Mouse (Mus musculus) bone marrow, adult 2 months (tissue): Measurements from ENCODE around the gene Dnah5. TPM values are rescaled to one million over a fixed set of nuclear protein-coding genes. Genes with fewer than 3 reads are reported as not detected.

Experiments
- H3K27ac ChIP-seq: fragments of 200-500 bp; 2 replicates; pipeline ENCODE4 v1.5.1; 2012; ENCODE audit warnings: low read depth, mild to moderate bottlenecking, control low read depth, inconsistent platforms, low read length; ENCODE audit not compliant: control insufficient read depth, poor library complexity, insufficient read depth
- H3K4me1 ChIP-seq: fragments of 200-500 bp; 2 replicates; pipeline ENCODE4 v1.6.1; 2011; ENCODE audit warnings: low read length; ENCODE audit not compliant: control insufficient read depth, insufficient read depth
- H3K4me3 ChIP-seq: fragments of 200-500 bp; replicated peaks from 2 replicates; pipeline ENCODE3; 2011; ENCODE audit warnings: mild to moderate bottlenecking, low read depth, low read length, control low read depth; ENCODE audit not compliant: control insufficient read depth
- CTCF ChIP-seq: fragments of 200-500 bp; IDR thresholded peaks from 2 replicates; pipeline ENCODE4 v1.5.1; 2011; ENCODE audit warnings: low read length, control low read depth; ENCODE audit not compliant: control insufficient read depth, insufficient read depth
- POLR2A ChIP-seq: fragments of 200-500 bp; IDR thresholded peaks from 2 replicates; pipeline ENCODE4 v1.6.1; 2011; ENCODE audit warnings: low read depth, mild to moderate bottlenecking, control low read depth, low read length, borderline replicate concordance; ENCODE audit not compliant: control insufficient read depth
- WGBS: fragments of 180-500 bp; shearing (Covaris S2); methylation state at CpG from one replicate; pipeline ENCODE4 v1.1.7; 2018; 5-methylcytosine and 5-hydroxymethylcytosine counted together
- polyA plus RNA-seq: library from polyadenylated mRNA; stranded (reverse); fragments of >200 nt; gene quantifications from 2 replicates; pipeline ENCODE4 v1.2.4, GENCODE M21; 2011; ENCODE audit warnings: low replicate concordance; ENCODE audit not compliant: missing spikeins, insufficient read depth, insufficient read length

Dnah5 gene
- 0.05 and 0.35 TPM in 2 replicates for polyA plus RNA-seq

- Histone ChIP-seq H3K27ac (no peak within 1 kb of the TSS), H3K4me1 (no peaks in the 10 kb centered on the region), H3K4me3 (no peak within 1 kb of the TSS)
- TF ChIP-seq CTCF = no peak
- no peak for TF ChIP-seq POLR2A
- 75% methylated on average over 20 of the region's 20 CpGs for WGBS
Measured at GRCm38 (mm10) chr15:28203111-28204075, at the start of gene Dnah5. Gene Dnah5 (plus strand): TSS chr15:28203752.

- 18% methylated on average over 27 of the region's 27 CpGs for WGBS
- Histone ChIP-seq H3K4me3 (no peak overlapping the region), H3K27ac (no peak overlapping the region), H3K4me1 (no peaks in the 10 kb centered on the region; the same call in 1 of the 2 replicates)
- no peak for TF ChIP-seq POLR2A
- TF ChIP-seq CTCF = no peak
Measured at GRCm38 (mm10) chr15:28154822-28155501, 48.6 kb upstream of the Dnah5 start.

- H3K27ac ChIP-seq = no peak overlapping the region
- no peaks in the 10 kb centered on the region; the same call in 1 of the 2 replicates for H3K4me1 ChIP-seq
- peak overlapping the region; percentile 60 for H3K4me3 ChIP-seq
- TF ChIP-seq POLR2A (no peak), CTCF (no peak)
- WGBS = 1% methylated on average over 19 of the region's 19 CpGs
Measured at GRCm38 (mm10) chr15:28158771-28159489, 44.6 kb upstream of the Dnah5 start.

- 74% methylated on average over 2 of the region's 2 CpGs for WGBS
Measured at GRCm38 (mm10) chr15:28162291-28162690, 41.3 kb upstream of the Dnah5 start.

GRCm38 (mm10) chr15:28165234-28165633 lies 38.3 kb upstream of the Dnah5 start:
- WGBS = 76% methylated on average over 7 of the region's 7 CpGs
- no peak overlapping the region for H3K27ac ChIP-seq
- no peak overlapping the region for H3K4me3 ChIP-seq
- TF ChIP-seq POLR2A (no peak), CTCF (no peak)
- H3K4me1 ChIP-seq = no peaks in the 10 kb centered on the region; the same call in 1 of the 2 replicates

More at GRCm38 (mm10) chr15:28162291-28162690, 41.3 kb upstream of the Dnah5 start:
- no peaks in the 10 kb centered on the region; the same call in 1 of the 2 replicates for H3K4me1 ChIP-seq
- no peak overlapping the region for H3K27ac ChIP-seq
- TF ChIP-seq POLR2A (no peak), CTCF (no peak)
- H3K4me3 ChIP-seq = no peak overlapping the region

- WGBS = 83% methylated on average over 6 of the region's 6 CpGs
Measured at GRCm38 (mm10) chr15:28166090-28166489, 37.5 kb upstream of the Dnah5 start.

GRCm38 (mm10) chr15:28178951-28179350 lies 24.6 kb upstream of the Dnah5 start:
- Histone ChIP-seq H3K4me3 (no peak overlapping the region), H3K27ac (no peak overlapping the region), H3K4me1 (no peaks in the 10 kb centered on the region)
- TF ChIP-seq CTCF (no peak), POLR2A (no peak)
- 67% methylated on average over 11 of the region's 11 CpGs for WGBS

More at GRCm38 (mm10) chr15:28166090-28166489, 37.5 kb upstream of the Dnah5 start:
- Histone ChIP-seq H3K4me1 (no peaks in the 10 kb centered on the region; the same call in 1 of the 2 replicates), H3K27ac (no peak overlapping the region), H3K4me3 (no peak overlapping the region)
- TF ChIP-seq POLR2A (no peak), CTCF (no peak)

GRCm38 (mm10) chr15:28179556-28179955 lies 24.0 kb upstream of the Dnah5 start:
- Histone ChIP-seq H3K4me3 (no peak overlapping the region), H3K27ac (no peak overlapping the region), H3K4me1 (no peaks in the 10 kb centered on the region)
- no peak for TF ChIP-seq CTCF
- TF ChIP-seq POLR2A = no peak
- 49% methylated on average over 6 of the region's 6 CpGs for WGBS

- TF ChIP-seq POLR2A (no peak), CTCF (peak; percentile 36; the same call in 1 of the 2 replicates)
- H3K27ac ChIP-seq = no peak overlapping the region
- H3K4me3 ChIP-seq = no peak overlapping the region
- H3K4me1 ChIP-seq = no peaks in the 10 kb centered on the region
- WGBS = 20% methylated on average over 10 of the region's 10 CpGs
Measured at GRCm38 (mm10) chr15:28181862-28182261, 21.7 kb upstream of the Dnah5 start.
